Comparison of ENCODE assay signal across 9 mouse cellular contexts in the genomic region with DNA sequence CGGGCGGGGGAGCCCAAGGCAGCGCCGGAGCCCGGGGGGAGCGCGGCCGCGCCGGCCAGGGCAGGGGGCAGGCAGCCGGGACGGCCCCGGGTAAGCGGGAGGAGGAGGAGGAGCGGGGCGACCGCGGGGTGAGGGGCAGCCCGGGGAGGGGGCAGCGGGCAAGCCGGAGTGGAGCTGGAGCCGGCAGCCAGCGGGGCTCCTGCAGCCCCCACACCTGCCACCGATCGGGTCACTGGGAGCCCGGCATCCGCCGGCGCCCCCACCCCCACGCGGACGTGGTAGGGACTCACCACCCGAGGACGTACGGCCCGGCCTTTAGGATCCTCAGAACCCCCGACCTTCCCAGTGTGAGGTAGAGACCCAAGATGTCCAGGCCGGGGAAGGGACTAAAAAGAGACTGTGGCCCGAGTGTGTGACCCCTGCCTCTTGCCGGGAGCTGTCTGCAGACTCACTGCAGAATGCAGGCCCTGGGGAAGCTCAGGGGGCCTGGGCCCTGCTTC. TPM values are rescaled to one million over a fixed set of nuclear protein-coding genes. Genes with fewer than 3 reads are reported as not detected.
A peak's percentile ranks its signal among the peaks of the same experiment; 100 is the strongest.
DNase-seq lines count a peak whose midpoint lies in the region; ATAC-seq and TF ChIP-seq lines count a peak whose summit lies in the region.
"Had no signal": no experiment of that assay in that cellular context is flagged by ENCODE, and none has a peak within 500 bp of the region (broad histone marks: within the 10 kb centered on the region; RNA-seq: fewer than 3 reads in every experiment).

No protein-coding gene starts in this region.

- intact Hi-C loops in heart, adult 2 months (cut with DNase I): no loop called here
- intact Hi-C loops in heart, postnatal 25 days (cut with DNase I): no loop called here

- DNase-seq in heart, adult 2 months: peak in 1 of 2 experiments; percentile 38
- DNase-seq in heart, postnatal 25 days (ENCODE audit: low spot score): no peak
- DNase-seq in embryo, embryonic 10.5 days (ENCODE audit: low spot score): peak; percentile 33
- no peak for DNase-seq in B cell, adult 2 months

- H3K79me2 ChIP-seq in heart, adult 2 months (replicated peaks; ENCODE audit: control insufficient read depth, insufficient read depth, low read length): no peaks in the 10 kb centered on the region

- H3K27me3 ChIP-seq in heart, adult 2 months (ENCODE audit: control insufficient read depth, insufficient read depth, low read length): no peaks in the 10 kb centered on the region
- H3K27me3 ChIP-seq in ES-Bruce4 (ENCODE audit: control insufficient read depth, insufficient read depth, low read length, poor library complexity, severe bottlenecking): peaks cover 7% of the 10 kb centered on the region
- no peaks in the 10 kb centered on the region for H3K27me3 ChIP-seq in hindbrain, embryonic 16.5 days (replicated peaks; ENCODE audit: control insufficient read depth, insufficient read depth, low read length)
- no peaks in the 10 kb centered on the region for H3K27me3 ChIP-seq in midbrain, embryonic 16.5 days (ENCODE audit: control insufficient read depth, insufficient read depth, low read depth, low read length)

- WGBS in heart, adult 2 months: 2% methylated on average over 36 of the region's 40 CpGs
- 1% methylated on average over 26 of the region's 40 CpGs for WGBS in hindbrain, embryonic 16.5 days
- WGBS in midbrain, embryonic 16.5 days: 1% methylated on average over 20 of the region's 40 CpGs

- no peak for TF ChIP-seq POLR2A in heart, adult 2 months (IDR thresholded peaks at IDR 0.05; ENCODE audit: insufficient read depth, low read depth, low read length)
- no peak for TF ChIP-seq POLR2A in ES-Bruce4 (IDR thresholded peaks at IDR 0.05; ENCODE audit: insufficient read depth, low read length)

- peak overlapping the region; percentile 59 for H3K9ac ChIP-seq in heart, adult 2 months (ENCODE audit: low read depth, low read length)
- H3K9ac ChIP-seq in ES-Bruce4 (ENCODE audit: low read depth, poor library complexity, severe bottlenecking): peak overlapping the region; percentile 89
- peak overlapping the region; percentile 93 for H3K9ac ChIP-seq in hindbrain, embryonic 16.5 days (ENCODE audit: low read depth, low read length)
- H3K9ac ChIP-seq in midbrain, embryonic 16.5 days (ENCODE audit: low read depth, low read length): peak overlapping the region; percentile 98

- H3K36me3 ChIP-seq in heart, adult 2 months (ENCODE audit: control insufficient read depth, insufficient read depth, low read length): no peaks in the 10 kb centered on the region
- H3K36me3 ChIP-seq in ES-Bruce4 (ENCODE audit: control insufficient read depth, insufficient read depth, low read length, poor library complexity, severe bottlenecking): no peaks in the 10 kb centered on the region
- no peaks in the 10 kb centered on the region for H3K36me3 ChIP-seq in hindbrain, embryonic 16.5 days (ENCODE audit: control insufficient read depth, insufficient read depth, low read length)
- H3K36me3 ChIP-seq in midbrain, embryonic 16.5 days (ENCODE audit: control insufficient read depth, insufficient read depth, low read length): no peaks in the 10 kb centered on the region

- no peak for TF ChIP-seq CTCF in heart, adult 2 months (IDR thresholded peaks at IDR 0.05)
- TF ChIP-seq CTCF in ES-Bruce4 (IDR thresholded peaks at IDR 0.05; ENCODE audit: low read depth, low read length): no peak

- H3K27ac ChIP-seq in heart, adult 2 months: peak overlapping the region; percentile 43
- no peak overlapping the region for H3K27ac ChIP-seq in ES-Bruce4 (ENCODE audit: insufficient read depth, low read length)
- H3K27ac ChIP-seq in hindbrain, embryonic 16.5 days (ENCODE audit: low read depth, low read length): peak overlapping the region; percentile 60; the same call in 1 of the 2 replicates
- peak overlapping the region; percentile 34; the same call in 1 of the 2 replicates for H3K27ac ChIP-seq in midbrain, embryonic 16.5 days (ENCODE audit: low read length)

- H3K4me2 ChIP-seq in hindbrain, embryonic 16.5 days (ENCODE audit: low read length): peak overlapping the region; percentile 87
- H3K4me2 ChIP-seq in midbrain, embryonic 16.5 days (ENCODE audit: low read length): peak overlapping the region; percentile 91

- peaks cover 3% of the 10 kb centered on the region; the same call in 1 of the 2 replicates for H3K4me1 ChIP-seq in heart, adult 2 months (ENCODE audit: control insufficient read depth, insufficient read depth, low read length)
- no peaks in the 10 kb centered on the region for H3K4me1 ChIP-seq in ES-Bruce4 (ENCODE audit: control insufficient read depth, insufficient read depth, low read length)
- H3K4me1 ChIP-seq in hindbrain, embryonic 16.5 days (ENCODE audit: control insufficient read depth, insufficient read depth, low read depth, low read length): peaks cover 22% of the 10 kb centered on the region
- peaks cover 27% of the 10 kb centered on the region for H3K4me1 ChIP-seq in midbrain, embryonic 16.5 days (ENCODE audit: control insufficient read depth, insufficient read depth, low read length)

- TF ChIP-seq EP300 in heart, adult 2 months (IDR thresholded peaks at IDR 0.05; ENCODE audit: insufficient read depth, low read depth, low read length): no peak
- no peak for TF ChIP-seq EP300 in ES-Bruce4 (IDR thresholded peaks at IDR 0.05; ENCODE audit: insufficient read depth, low read depth, low read length)

- peak; percentile 48 for ATAC-seq in hindbrain, embryonic 16.5 days
- ATAC-seq in midbrain, embryonic 16.5 days: peak; percentile 71
- no peak for ATAC-seq in erythroid progenitor cell, adult 5-6 weeks (replicated peaks; ENCODE audit: low FRiP score, poor library complexity, severe bottlenecking)

- H3K4me3 ChIP-seq in heart, adult 2 months: peak overlapping the region; percentile 51
- H3K4me3 ChIP-seq in ES-Bruce4 (ENCODE audit: low read depth, low read length): peak overlapping the region; percentile 68
- peak overlapping the region; percentile 95 for H3K4me3 ChIP-seq in hindbrain, embryonic 16.5 days (ENCODE audit: low read length)
- H3K4me3 ChIP-seq in midbrain, embryonic 16.5 days (ENCODE audit: low read depth, low read length): peak overlapping the region; percentile 91

- no peaks in the 10 kb centered on the region for H3K9me3 ChIP-seq in ES-Bruce4 (replicated peaks; ENCODE audit: control insufficient read depth, insufficient read depth, low read length, poor library complexity, severe bottlenecking)
- no peaks in the 10 kb centered on the region for H3K9me3 ChIP-seq in hindbrain, embryonic 16.5 days (ENCODE audit: control insufficient read depth, low read length)
- no peaks in the 10 kb centered on the region for H3K9me3 ChIP-seq in midbrain, embryonic 16.5 days (replicated peaks; ENCODE audit: control insufficient read depth, low read length, poor library complexity, severe bottlenecking)
- H3K9me3 ChIP-seq: G1E had no signal

RNA-seq across cellular contexts. Expression of a gene that starts 0.9 kb away (rescaled TPM):
- 10 to 100 TPM; 61.9 to 77.8 TPM for total RNA-seq in heart, adult 2 months (2021)
- 70.8 and 71.6 TPM in 2 replicates for polyA plus RNA-seq in heart, adult 2 months (2012; rRNA removed)
- 10 to 100 TPM; 49.6 to 60.1 TPM for total RNA-seq in heart, postnatal 25 days (2021)
- 1.1 and 1.6 TPM in 2 replicates for polyA plus RNA-seq in ES-Bruce4 (2011; ENCODE audit: insufficient read depth, insufficient read length, low read depth, missing spikeins)
- polyA plus RNA-seq in hindbrain, embryonic 16.5 days (2015; fragmentation: Nextera tagmentation; extraction: Ambion mirVana): 15.1 and 32.7 TPM in 2 replicates
- 32.9 and 38.2 TPM in 2 replicates for polyA plus RNA-seq in midbrain, embryonic 16.5 days (2015; fragmentation: Nextera tagmentation; extraction: Ambion mirVana)
- not detected in 2 replicates for total RNA-seq in erythroid progenitor cell, adult 5-6 weeks (2015; ENCODE audit: low replicate concordance)
- 0.23 TPM in 1 of 2 replicates, not detected in the other for total RNA-seq in erythroid progenitor cell, adult 5-6 weeks (2017; ENCODE audit: low replicate concordance)
- total RNA-seq: G1E had no signal

RNA-seq across cellular contexts. Expression of a gene that starts 19.4 kb away (rescaled TPM):
- total RNA-seq in heart, adult 2 months (2021): not detected
- 0.10 TPM in 1 of 2 replicates, not detected in the other for polyA plus RNA-seq in heart, adult 2 months (2012; rRNA removed)
- not detected for total RNA-seq in heart, postnatal 25 days (2021)
- not detected in 2 replicates for polyA plus RNA-seq in ES-Bruce4 (2011; ENCODE audit: insufficient read depth, insufficient read length, low read depth, missing spikeins)
- polyA plus RNA-seq in hindbrain, embryonic 16.5 days (2015; fragmentation: Nextera tagmentation; extraction: Ambion mirVana): 0.92 and 1.2 TPM in 2 replicates
- 0.44 and 0.61 TPM in 2 replicates for polyA plus RNA-seq in midbrain, embryonic 16.5 days (2015; fragmentation: Nextera tagmentation; extraction: Ambion mirVana)
- not detected in 2 replicates for total RNA-seq in erythroid progenitor cell, adult 5-6 weeks (2015; ENCODE audit: low replicate concordance)
- total RNA-seq in erythroid progenitor cell, adult 5-6 weeks (2017; ENCODE audit: low replicate concordance): not detected in 2 replicates
- polyA plus RNA-seq: G1E had no signal

RNA-seq across cellular contexts. Expression of a gene that starts 27.6 kb away (rescaled TPM):
- not detected for total RNA-seq in heart, adult 2 months (2021)
- polyA plus RNA-seq in heart, adult 2 months (2012; rRNA removed): 0.27 TPM in 1 of 2 replicates, not detected in the other
- total RNA-seq in heart, postnatal 25 days (2021): not detected
- not detected in 2 replicates for polyA plus RNA-seq in ES-Bruce4 (2011; ENCODE audit: insufficient read depth, insufficient read length, low read depth, missing spikeins)
- polyA plus RNA-seq in hindbrain, embryonic 16.5 days (2015; fragmentation: Nextera tagmentation; extraction: Ambion mirVana): 0.50 and 0.56 TPM in 2 replicates
- 0.57 and 0.64 TPM in 2 replicates for polyA plus RNA-seq in midbrain, embryonic 16.5 days (2015; fragmentation: Nextera tagmentation; extraction: Ambion mirVana)
- total RNA-seq in erythroid progenitor cell, adult 5-6 weeks (2015; ENCODE audit: low replicate concordance): 12.3 TPM in 1 of 2 replicates, not detected in the other
- total RNA-seq in erythroid progenitor cell, adult 5-6 weeks (2017; ENCODE audit: low replicate concordance): 4.0 and 4.7 TPM in 2 replicates
- total RNA-seq: G1E had no signal
- polyA plus RNA-seq: G1E had no signal

RNA-seq across cellular contexts. Expression of a gene that starts 53.0 kb away (rescaled TPM):
- 1 to 10 TPM; 4.7 to 4.9 TPM for total RNA-seq in heart, adult 2 months (2021)
- 3.3 and 4.4 TPM in 2 replicates for polyA plus RNA-seq in heart, adult 2 months (2012; rRNA removed)
- total RNA-seq in heart, postnatal 25 days (2021): 1 to 10 TPM; 4.6 to 5.7 TPM
- polyA plus RNA-seq in ES-Bruce4 (2011; ENCODE audit: insufficient read depth, insufficient read length, low read depth, missing spikeins): 0.26 and 0.52 TPM in 2 replicates
- 3.2 and 3.4 TPM in 2 replicates for polyA plus RNA-seq in hindbrain, embryonic 16.5 days (2015; fragmentation: Nextera tagmentation; extraction: Ambion mirVana)
- 2.6 and 2.7 TPM in 2 replicates for polyA plus RNA-seq in midbrain, embryonic 16.5 days (2015; fragmentation: Nextera tagmentation; extraction: Ambion mirVana)
- not detected in 2 replicates for total RNA-seq in erythroid progenitor cell, adult 5-6 weeks (2015; ENCODE audit: low replicate concordance)
- 1.7 TPM in 1 of 2 replicates, not detected in the other for total RNA-seq in erythroid progenitor cell, adult 5-6 weeks (2017; ENCODE audit: low replicate concordance)
- polyA plus RNA-seq: G1E had no signal
